Mouse (Mus musculus): Measurements from ENCODE around the gene Gm45062. TPM values are rescaled to one million over a fixed set of nuclear protein-coding genes. Genes with fewer than 3 reads are reported as not detected.
A peak's percentile ranks its signal among the peaks of the same experiment; 100 is the strongest.

The Gm45062 gene
- polyA plus RNA-seq, 1 experiment from 2014 or later: 0.85 TPM

GRCm38 (mm10) chr6:8474316-8474715 is 215.1 kb downstream of the Gm45062 start:
- no peaks in the 10 kb centered on the region for H3K36me3 ChIP-seq (replicated peaks; ENCODE audit: insufficient read depth, low read length)
- WGBS (ENCODE audit: insufficient replicate concordance): 60% methylated on average over 3 of the region's 3 CpGs
- DNase-seq: no peak
- H3K9ac ChIP-seq (replicated peaks): no peak overlapping the region
- no peak overlapping the region for H3K4me2 ChIP-seq (ENCODE audit: low read depth, low read length)
- no peak overlapping the region for H3K4me3 ChIP-seq (ENCODE audit: low read depth, low read length)
- H3K9me3 ChIP-seq (ENCODE audit: low read length): no peaks in the 10 kb centered on the region
- no peak overlapping the region for H3K27ac ChIP-seq (ENCODE audit: low read depth)
- peaks cover 9% of the 10 kb centered on the region; the same call in 1 of the 2 replicates for H3K4me1 ChIP-seq (ENCODE audit: insufficient read depth)
- H3K27me3 ChIP-seq (ENCODE audit: insufficient read depth, low read length): no peaks in the 10 kb centered on the region
- TF ChIP-seq CTCF (IDR thresholded peaks at IDR 0.05; ENCODE audit: low read depth) (no peak), EP300 (IDR thresholded peaks at IDR 0.05; ENCODE audit: low read depth) (no peak)
- ATAC-seq: no peak

DNA sequence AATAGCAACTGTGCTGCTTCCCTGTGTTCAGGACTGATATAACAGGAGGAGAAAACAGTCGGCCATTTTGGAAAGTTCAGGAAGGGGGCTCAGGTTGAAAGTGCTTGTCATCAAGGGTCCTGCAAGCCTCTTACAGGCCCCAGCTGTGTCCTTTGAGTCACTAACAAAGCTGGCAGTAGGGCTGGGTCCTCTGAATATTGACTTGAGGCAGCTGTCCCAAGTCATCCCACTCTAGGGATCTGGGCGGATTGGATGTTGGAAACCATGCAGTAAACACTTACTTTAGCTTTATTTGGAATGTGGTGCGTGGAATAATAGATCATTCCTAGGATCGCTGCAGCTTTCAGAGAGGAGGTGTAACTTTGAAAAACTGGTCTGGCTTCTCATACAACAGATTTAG is 215.6 kb downstream of the Gm45062 start:
- Histone ChIP-seq H3K27ac (ENCODE audit: low read depth) (no peak overlapping the region), H3K4me3 (ENCODE audit: low read depth, low read length) (no peak overlapping the region), H3K9me3 (ENCODE audit: low read length) (no peaks in the 10 kb centered on the region), H3K4me2 (ENCODE audit: low read depth, low read length) (no peak overlapping the region), H3K36me3 (replicated peaks; ENCODE audit: insufficient read depth, low read length) (no peaks in the 10 kb centered on the region), H3K4me1 (ENCODE audit: insufficient read depth) (peaks cover 4% of the 10 kb centered on the region; the same call in 1 of the 2 replicates), H3K27me3 (ENCODE audit: insufficient read depth, low read length) (no peaks in the 10 kb centered on the region), H3K9ac (replicated peaks) (no peak overlapping the region)
- DNase-seq (no peak), ATAC-seq (no peak)
- WGBS (ENCODE audit: insufficient replicate concordance): 86% methylated on average over 4 of the region's 4 CpGs
- TF ChIP-seq EP300 (IDR thresholded peaks at IDR 0.05; ENCODE audit: low read depth) (no peak), CTCF (IDR thresholded peaks at IDR 0.05; ENCODE audit: low read depth) (no peak)

GRCm38 (mm10) chr6:8479176-8479575 is 219.9 kb downstream of the Gm45062 start:
- no peak overlapping the region for H3K9ac ChIP-seq (replicated peaks)
- TF ChIP-seq CTCF (IDR thresholded peaks at IDR 0.05; ENCODE audit: low read depth) (no peak), EP300 (IDR thresholded peaks at IDR 0.05; ENCODE audit: low read depth) (no peak)
- H3K4me2 ChIP-seq (ENCODE audit: low read depth, low read length): no peak overlapping the region
- no peak overlapping the region for H3K4me3 ChIP-seq (ENCODE audit: low read depth, low read length)
- no peak overlapping the region for H3K27ac ChIP-seq (ENCODE audit: low read depth)
- 0 out of 2 replicates have a peak, but pooled peaks cover 3% of the 10 kb centered on the region for H3K4me1 ChIP-seq (ENCODE audit: insufficient read depth)
- DNase-seq: no peak
- 93% methylated on average over 1 of the region's 1 CpGs for WGBS (ENCODE audit: insufficient replicate concordance)
- no peaks in the 10 kb centered on the region for H3K27me3 ChIP-seq (ENCODE audit: insufficient read depth, low read length)
- no peaks in the 10 kb centered on the region for H3K9me3 ChIP-seq (ENCODE audit: low read length)
- ATAC-seq: no peak
- H3K36me3 ChIP-seq (replicated peaks; ENCODE audit: insufficient read depth, low read length): no peaks in the 10 kb centered on the region

- Histone ChIP-seq H3K9ac (replicated peaks) (peak overlapping the region; percentile 42; the same call in 1 of the 2 replicates), H3K4me1 (ENCODE audit: insufficient read depth) (peaks cover 24% of the 10 kb centered on the region), H3K4me3 (ENCODE audit: low read depth, low read length) (no peak overlapping the region), H3K27me3 (ENCODE audit: insufficient read depth, low read length) (no peaks in the 10 kb centered on the region), H3K27ac (ENCODE audit: low read depth) (peak overlapping the region; percentile 71), H3K9me3 (ENCODE audit: low read length) (no peaks in the 10 kb centered on the region), H3K4me2 (ENCODE audit: low read depth, low read length) (peak overlapping the region; percentile 42), H3K36me3 (replicated peaks; ENCODE audit: insufficient read depth, low read length) (no peaks in the 10 kb centered on the region)
- TF ChIP-seq CTCF (IDR thresholded peaks at IDR 0.05; ENCODE audit: low read depth): no peak
- peak; percentile 96 for TF ChIP-seq EP300 (IDR thresholded peaks at IDR 0.05; ENCODE audit: low read depth)
- DNase-seq (no peak), ATAC-seq (peak; percentile 50)
- 70% methylated on average over 17 of the region's 17 CpGs for WGBS (ENCODE audit: insufficient replicate concordance)
Measured at GRCm38 (mm10) chr6:8484437-8485275, 225.4 kb downstream of the Gm45062 start.

DNA sequence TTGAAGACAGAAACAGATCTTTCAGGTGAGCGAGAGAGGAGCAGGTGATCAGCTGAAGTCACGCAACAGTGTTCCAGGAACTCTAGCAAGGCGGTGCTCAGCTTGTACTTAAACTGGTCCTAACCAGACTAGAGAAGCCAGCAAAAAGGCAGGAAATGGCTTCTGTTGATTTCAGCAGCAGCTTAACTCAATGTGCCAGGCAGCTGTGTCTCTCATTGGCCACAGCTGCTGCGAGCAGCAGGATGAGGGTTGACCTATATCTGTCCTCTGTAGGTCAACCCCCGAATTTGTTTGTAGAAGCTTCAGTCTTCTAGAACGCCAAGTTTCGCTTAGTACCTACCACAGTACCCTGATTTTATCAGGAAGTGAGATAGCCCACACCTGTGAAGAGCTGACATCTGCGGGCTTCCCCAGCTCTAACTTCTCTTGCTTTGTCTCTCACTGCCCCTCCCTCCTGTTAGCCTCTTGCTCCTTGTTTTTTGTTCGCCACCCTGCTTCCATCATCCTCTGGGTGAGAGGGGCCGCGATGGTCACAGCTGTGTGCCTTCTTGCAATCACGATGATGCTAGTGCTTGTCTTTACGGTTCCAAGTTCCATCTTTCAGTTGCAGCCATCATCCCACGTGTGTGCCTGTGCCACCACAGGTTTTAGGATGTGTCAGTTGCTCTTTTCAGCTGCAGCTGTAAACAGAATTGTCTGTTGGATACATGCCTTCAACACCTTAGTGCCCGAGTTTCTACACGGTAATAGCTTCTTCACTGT is 226.3 kb downstream of the Gm45062 start:
- H3K9ac ChIP-seq (replicated peaks): no peak overlapping the region
- 64% methylated on average over 16 of the region's 16 CpGs for WGBS (ENCODE audit: insufficient replicate concordance)
- no peak for TF ChIP-seq CTCF (IDR thresholded peaks at IDR 0.05; ENCODE audit: low read depth)
- TF ChIP-seq EP300 (IDR thresholded peaks at IDR 0.05; ENCODE audit: low read depth): peak; percentile 55; the same call in 1 of the 2 replicates
- ATAC-seq: peak; percentile 74
- H3K9me3 ChIP-seq (ENCODE audit: low read length): no peaks in the 10 kb centered on the region
- H3K27me3 ChIP-seq (ENCODE audit: insufficient read depth, low read length): no peaks in the 10 kb centered on the region
- H3K4me1 ChIP-seq (ENCODE audit: insufficient read depth): peaks cover 24% of the 10 kb centered on the region
- DNase-seq: peak; percentile 32
- H3K36me3 ChIP-seq (replicated peaks; ENCODE audit: insufficient read depth, low read length): no peaks in the 10 kb centered on the region
- no peak overlapping the region for H3K4me3 ChIP-seq (ENCODE audit: low read depth, low read length)
- peak overlapping the region; percentile 42 for H3K4me2 ChIP-seq (ENCODE audit: low read depth, low read length)
- H3K27ac ChIP-seq (ENCODE audit: low read depth): peak overlapping the region; percentile 71
